Mouse (Mus musculus) v-Abl transformed pro-B cells (cell line): ENCODE results near the gene Treml1.
"Not testable (repeated sequence)": the region's sequence is repeated elsewhere in the genome, so short reads cannot be mapped to it uniquely, and the experiment has no call there.

Experiments
- in situ Hi-C, 2 experiments: fragments of 400-800 bp; cut with MboI; formaldehyde crosslinking; loops; one replicate each; pipeline ENCODE4 v1.15.1; 2025; ENCODE audit not compliant: unreplicated experiment in 2 of 2

Treml1 gene

DNA sequence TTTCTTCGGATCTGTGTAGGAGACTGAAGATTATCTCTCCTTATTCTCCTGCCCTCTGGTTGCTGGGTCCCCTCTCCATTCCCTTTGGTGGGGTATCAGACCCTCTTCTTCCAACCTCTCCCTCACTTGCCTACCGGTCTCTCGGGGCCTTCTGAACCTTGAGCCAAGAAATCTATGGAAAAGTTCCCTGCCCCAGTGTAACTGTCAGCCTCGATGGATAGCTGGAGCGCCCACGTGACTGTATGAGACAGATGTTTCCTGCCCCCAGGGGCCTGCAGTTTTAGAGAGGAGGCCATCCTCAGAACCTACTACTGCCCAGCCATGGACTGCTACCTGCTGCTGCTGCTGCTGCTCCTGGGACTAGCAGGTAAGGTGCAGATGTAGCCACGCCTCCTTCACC is at the start of gene Treml1:
Gene Treml1, plus strand, starts transcription at position 301 of the 400 bp plus-strand sequence.
- in situ Hi-C loops, result no loop called here

DNA sequence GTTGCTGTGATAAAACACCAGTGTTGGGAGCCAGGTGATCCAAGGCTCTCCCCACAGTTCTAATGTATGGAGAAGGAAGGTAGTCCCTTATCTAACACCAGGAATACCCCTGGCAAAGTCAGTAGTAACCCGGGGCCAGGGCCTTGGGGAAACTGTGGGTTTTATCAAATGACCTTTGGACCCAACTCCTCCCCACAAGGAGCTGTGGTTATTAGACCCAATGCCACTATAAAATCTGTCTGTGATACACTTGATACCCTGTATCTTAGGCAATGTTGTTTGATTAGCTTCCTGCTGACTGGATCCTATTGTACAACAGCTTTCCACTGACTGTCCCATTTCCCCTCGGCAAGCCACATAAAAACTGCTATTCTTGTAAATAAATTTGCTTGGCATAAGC is 47.6 kb upstream of the Treml1 start:
- in situ Hi-C loops, result no loop called here

DNA sequence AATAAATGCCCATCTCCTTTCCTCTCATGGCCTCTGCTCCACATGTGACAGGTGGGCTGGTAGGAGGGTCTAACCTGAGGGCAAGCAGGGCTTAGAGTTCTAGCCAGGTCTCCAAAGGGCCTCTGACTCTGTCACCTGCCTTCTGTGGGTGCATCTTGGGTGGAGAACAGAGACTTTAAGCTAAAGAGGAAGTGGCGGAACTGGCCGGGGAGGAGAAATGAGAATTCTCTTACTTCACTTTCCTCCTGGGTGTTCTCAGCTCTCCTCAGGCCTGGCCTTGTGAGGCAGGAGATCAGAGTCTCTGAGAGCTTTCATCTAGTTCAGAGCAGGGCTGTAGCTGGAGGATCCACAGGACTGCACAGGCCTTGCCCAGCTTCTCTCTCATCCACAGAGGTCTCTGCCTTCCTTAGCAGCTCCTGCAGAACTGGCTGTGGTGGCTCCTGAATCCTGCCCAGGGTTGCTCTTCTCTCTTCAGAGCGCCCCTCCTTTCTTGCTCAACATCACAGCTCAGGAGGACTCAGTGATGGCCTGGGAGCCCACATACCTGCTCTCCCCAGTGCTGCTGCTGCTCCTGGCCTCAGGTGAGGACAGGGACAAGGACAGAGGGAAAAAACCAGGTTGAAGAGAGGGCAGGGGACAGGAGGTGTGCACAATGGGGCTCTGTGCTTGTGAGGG is 43.7 kb upstream of the Treml1 start, which contains the start of gene B430306N03Rik:
Gene B430306N03Rik, plus strand, starts transcription at position 237 of the 675 bp plus-strand sequence.
- in situ Hi-C loops, result not testable (repeated sequence)

DNA sequence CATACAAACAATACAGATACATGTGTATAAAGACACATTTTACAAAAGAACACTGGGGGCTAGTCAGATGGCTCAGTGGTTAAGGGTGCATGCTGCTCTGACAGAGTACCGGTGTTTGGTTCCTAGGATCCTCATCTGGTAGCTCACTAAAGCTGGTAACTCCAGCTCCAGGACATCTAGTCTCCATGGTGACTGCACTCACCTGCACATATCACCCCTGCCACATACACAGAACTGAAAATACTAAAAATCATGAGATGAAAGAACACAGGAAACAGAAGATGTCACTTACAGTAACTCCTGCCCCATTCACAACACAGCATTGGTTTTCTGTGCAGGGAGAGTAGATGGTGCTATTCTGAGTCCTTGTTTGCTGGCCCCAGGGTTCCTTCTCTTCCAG is 41.0 kb upstream of the Treml1 start:
- in situ Hi-C loops, result no loop called here

DNA sequence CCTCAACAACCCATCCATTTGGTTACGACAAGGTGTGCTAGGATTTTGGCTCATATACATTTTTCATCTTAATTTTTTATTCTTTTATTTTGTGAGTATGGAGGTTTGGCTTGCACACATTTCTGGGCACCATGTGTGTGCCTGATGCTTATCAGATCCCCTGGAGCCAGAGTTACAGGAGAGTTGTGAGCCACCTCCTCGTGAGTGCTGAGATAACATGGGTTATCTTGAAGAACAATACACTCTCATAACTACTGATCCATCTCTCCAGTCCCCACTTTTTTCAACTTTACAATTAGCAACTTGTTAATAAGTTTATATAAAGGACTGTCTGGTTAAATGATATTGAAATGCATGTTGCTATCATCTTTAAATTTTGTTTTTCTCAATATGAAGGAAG is 38.4 kb upstream of the Treml1 start:
- in situ Hi-C loops, result no loop called here

DNA sequence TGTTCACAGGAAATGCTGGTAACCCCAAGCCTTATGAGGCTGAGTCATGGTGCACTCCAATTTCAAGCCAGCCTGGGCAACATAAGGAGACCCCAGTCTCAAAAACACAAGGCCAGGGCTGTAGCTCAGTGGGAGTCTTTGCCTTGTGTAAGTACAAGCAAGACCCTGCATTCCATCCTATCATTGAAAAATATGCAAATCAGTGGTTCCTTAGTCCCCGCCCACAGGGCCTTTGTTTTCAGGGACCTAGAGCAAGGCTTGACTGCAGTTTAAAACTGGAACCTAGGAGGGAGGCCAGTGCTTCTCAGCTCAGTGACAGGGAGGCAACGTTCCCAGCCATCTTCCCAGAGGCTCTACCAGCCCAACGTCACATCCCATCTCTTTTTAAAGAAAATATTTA is 36.5 kb upstream of the Treml1 start:
- in situ Hi-C loops, result no loop called here

DNA sequence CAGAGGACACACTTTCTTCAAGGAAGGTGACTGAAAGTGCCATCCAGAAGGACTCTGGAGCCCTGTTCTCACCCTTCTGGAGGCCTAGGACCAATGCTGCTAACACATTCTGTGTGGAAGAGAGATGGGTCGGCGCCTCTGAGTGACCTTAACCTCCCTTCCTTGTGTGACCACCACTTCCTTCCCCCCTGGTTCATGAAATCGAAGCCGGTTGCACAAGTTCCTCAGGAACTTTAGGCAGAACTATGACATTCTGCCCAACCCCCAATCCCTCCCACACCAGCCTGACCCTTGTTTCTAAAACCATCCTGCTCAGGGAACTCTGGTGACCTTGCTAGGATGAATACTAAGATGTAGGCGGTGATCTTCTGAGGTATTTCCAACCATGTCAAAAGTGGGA is 35.5 kb upstream of the Treml1 start:
- in situ Hi-C loops, result no loop called here

DNA sequence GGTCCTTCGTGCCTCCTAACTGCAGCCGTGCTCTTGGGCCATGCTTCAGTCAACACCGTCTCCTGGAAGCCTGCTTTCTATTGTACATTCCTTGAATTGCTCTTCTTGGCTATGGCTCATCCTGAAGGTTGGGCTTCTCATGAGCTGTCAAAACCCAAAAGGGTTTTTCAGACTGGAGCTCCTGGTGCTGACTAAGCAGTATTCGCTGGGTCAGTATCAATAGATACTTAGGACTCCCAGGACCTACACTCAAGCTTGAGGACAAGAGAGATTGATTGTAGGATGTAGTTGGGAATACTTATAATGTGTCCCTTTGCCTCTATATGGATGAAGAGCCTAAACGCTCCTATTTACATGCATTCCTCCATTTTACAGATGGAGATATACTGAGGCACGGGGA is 34.6 kb upstream of the Treml1 start:
- in situ Hi-C loops, result loop anchor here in 1 of 2 experiments (25.0 kb wide), 1 partner anchor 413 kb away; the partner anchor contains the start of gene Foxp4

DNA sequence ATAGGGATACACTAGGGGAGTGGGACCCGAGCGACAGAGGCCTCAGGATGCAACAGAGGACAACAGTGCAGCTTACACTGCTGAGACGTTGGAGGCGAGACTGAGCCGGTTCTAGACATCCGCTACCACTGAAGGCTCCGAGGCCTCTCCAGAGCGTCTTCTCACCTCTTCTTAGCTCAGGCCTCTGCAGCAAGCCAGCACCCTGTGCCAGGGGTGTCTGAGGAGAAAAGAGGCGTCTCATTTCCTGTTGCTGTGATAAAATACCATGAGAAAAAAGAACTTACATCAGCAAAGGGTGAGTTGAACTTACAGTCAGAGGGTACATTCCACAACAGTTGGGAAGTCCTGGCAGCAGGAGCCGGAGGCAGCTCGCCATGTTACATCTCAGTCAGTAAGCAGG is 34.1 kb upstream of the Treml1 start:
- in situ Hi-C loops, result loop anchor here in 1 of 2 experiments (25.0 kb wide), 1 partner anchor 413 kb away; the partner anchor contains the start of gene Foxp4

DNA sequence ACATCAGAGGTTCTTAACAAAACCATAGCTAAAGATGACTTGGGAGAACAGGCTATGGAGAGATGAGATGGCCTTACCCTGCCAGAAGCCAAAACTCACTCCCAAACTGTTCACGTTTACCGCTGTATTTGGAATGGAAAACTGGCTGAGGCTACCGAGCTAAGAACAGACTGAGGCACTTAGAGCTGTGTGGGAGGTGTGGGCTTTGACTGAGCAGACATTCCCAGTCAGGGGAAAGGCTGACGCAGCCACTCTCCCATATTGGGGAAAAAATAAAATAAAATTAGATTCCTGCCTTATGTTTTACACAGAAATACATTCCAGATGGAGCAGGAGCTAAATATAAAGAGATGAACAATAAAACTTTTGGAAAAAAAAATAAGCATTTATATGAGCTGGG is 33.1 kb upstream of the Treml1 start:
- in situ Hi-C loops, result loop anchor here in 1 of 2 experiments (25.0 kb wide), 1 partner anchor 414 kb away; the partner anchor contains the start of gene Foxp4

DNA sequence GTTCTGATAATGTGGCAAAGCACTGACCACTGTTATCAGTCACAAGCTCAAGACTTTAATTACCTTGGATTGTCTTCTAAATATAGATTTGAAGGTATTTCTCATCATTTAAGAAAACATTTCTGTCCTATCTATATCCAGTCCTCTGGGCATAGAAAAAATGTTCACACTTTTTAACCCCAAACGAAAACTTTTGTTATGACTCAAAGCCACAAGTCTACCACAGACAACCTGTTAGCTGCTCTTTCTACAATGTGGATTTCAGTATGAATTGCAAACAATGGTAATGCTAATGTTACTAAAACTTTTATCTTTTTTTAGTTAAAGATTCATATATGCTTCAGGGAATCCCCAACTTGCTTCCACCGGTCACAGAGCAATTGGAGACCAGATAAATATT is 27.2 kb upstream of the Treml1 start:
- in situ Hi-C loops, result loop anchor here (5.0 to 25.0 kb wide), 2 partner anchors 40 to 420 kb away; partner anchors contain the start of gene Foxp4 (in 1 of the 2)

DNA sequence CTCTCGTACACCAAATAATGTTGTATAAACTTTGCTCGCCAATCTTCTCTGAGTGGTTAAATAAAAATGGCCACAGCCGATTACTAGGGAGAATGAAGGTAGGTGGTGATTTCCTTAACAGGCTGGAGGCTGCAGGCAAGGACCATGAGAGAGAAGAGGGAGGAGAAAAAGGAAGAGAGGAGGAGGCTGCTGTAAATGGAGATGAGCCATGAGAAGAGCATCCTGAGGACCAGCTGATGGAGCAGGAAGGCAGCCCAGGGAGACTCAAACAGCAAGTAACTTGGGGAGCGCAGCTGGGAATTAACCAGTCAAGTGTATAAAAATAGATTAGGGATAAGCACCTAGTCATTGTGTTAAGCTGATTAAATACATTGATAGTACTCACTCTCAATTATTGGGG is 25.5 kb upstream of the Treml1 start:
- in situ Hi-C loops, result loop anchor here (5.0 to 25.0 kb wide), 2 partner anchors 42 to 422 kb away; partner anchors contain the start of gene Foxp4 (in 1 of the 2)

DNA sequence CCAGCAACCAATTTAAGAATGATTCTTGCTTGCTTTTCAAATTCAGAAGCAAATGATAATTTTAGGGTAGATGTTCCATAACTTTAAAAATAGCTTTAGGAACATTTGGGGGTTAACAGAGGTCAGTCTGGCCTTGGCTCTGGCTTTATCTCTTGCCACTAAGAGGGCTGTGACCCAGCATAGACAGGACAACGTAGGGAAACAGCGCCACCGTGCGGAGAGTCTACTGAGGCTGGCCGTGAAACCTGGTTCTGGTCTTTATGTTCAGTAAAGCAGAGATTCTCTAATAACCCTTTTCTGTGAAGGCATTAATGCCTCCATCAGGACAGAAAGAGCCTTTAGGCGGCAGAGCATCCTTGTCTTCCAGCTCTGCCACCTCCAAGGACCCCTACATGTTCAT is 22.9 kb upstream of the Treml1 start:
- in situ Hi-C loops, result loop anchor here (5.0 to 25.0 kb wide), 6 partner anchors 60 to 545 kb away; partner anchors contain the start of gene Foxp4 (in 1 of the 2)

DNA sequence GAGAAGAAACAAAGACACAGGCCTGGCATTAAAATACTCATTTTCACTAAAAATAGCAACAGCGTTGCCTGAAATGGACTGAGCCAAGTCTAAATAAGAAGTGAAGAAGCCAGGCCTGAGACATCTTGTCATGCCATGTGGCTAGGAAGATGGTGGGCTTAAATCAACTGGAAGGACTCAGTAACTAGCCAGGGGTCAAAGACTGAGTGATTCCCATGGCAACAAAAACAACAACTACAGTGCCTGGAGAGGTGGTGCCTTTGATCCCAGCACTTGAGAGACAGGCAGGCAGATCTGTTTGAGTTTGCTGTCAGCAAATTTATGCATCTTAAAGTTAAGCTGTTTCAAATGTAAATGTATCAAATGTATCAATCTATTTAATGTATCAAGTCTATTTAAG is 19.4 kb upstream of the Treml1 start:
- in situ Hi-C loops, result loop anchor here in 1 of 2 experiments (25.0 kb wide), 1 partner anchor 428 kb away; the partner anchor contains the start of gene Foxp4

DNA sequence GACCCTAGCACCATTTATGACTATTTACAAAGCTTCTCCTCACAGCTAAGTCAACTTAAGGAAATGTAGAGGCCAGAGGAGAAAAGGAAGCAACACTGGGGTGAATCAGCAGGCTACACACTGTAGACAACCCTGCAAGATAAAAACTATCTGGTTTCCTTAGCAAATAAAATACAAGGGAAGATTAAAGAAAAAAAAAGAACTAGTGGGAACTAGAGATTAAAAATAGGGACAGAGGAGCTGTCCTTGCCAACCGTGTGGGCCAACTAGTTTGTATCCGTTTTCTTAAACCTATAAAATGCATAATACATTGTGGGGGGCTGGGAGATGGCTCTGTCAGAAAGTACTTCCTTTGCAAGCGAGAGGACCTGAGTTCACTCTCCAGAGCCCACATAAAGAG is 17.8 kb upstream of the Treml1 start:
- in situ Hi-C loops, result loop anchor here in 1 of 2 experiments (25.0 kb wide), 1 partner anchor 430 kb away; the partner anchor contains the start of gene Foxp4

DNA sequence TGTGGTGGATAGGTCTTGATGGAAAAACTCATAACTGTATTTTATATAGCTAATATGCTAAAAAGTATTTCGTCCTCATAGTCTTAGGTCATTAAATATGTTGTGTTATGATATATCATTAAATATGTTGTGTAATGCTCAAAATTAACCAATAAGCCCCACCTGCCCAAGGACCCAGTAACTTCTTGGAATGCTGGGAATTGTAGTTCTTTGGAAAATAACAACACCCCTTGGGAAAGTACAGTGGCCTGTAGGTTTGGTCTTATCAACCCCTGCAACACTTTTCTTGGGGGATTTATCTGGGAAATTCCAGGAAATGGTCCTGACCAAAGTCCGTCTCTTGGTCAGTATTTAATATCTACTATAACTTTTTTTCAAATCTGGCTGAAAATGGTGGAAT is 16.7 kb upstream of the Treml1 start:
- in situ Hi-C loops, result loop anchor here in 1 of 2 experiments (25.0 kb wide), 1 partner anchor 431 kb away; the partner anchor contains the start of gene Foxp4

DNA sequence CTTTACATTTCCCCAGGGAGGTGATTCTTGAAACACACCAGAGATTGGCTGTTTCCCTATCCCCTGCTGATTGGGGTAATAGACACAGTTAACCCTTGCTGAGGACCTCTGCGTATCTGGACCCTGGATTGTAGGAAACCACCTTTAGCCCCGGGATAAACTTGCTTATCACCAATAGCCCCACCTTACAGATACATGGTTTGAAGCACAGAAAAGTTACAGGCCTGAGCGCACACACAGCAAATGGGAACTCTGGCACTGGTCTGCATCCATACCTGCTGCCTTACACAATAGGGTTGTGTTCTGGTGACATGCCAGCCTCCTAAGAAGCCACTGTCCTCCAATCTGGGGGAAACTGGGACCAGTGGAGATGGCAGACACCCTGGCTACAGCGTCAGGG is 13.9 kb upstream of the Treml1 start:
- in situ Hi-C loops, result loop anchor here in 1 of 2 experiments (25.0 kb wide), 1 partner anchor 434 kb away; the partner anchor contains the start of gene Foxp4

DNA sequence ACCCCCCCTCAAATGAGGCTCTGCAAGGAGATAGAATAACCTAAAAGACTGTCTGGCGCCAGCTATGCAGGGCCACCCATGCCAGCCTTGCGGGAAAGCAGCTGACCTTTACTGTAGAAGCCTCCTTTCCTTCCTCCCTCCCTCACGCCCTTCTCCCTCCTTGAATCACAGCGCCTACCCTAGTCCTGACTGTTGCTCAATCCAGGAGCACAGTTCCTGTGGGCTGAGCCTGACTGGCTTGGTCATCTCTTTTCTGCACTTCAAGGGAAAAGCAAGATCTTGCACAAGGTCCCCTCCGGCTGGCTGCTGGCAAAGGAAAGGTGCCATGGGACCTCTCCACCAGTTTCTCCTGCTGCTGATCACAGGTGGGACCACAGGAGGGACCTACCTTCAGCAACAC is 13.5 kb upstream of the Treml1 start, which contains the start of gene Trem2:
Gene Trem2, plus strand, starts transcription at position 171 of the 400 bp plus-strand sequence.
- in situ Hi-C loops, result loop anchor here in 1 of 2 experiments (25.0 kb wide), 1 partner anchor 434 kb away; the partner anchor contains the start of gene Foxp4

DNA sequence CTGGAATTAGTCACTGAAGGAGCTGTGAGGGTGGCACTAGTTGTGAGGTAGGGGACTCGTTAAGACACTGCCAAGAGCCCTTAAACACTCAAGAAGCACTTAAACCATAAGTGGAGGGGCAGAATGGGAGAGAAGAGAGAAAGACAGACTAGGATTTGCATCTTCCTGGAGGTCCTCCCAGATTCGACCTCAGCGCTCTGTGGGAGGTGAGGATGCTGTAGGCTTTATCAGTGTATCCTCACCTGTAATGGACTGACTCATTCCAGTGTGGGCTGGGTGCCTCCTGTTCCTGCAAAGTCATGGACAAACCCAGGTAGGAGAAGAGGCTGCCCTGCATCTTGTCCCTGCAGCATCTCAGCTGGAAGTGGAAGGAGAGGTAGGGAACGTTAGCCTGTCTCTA is 12.9 kb upstream of the Treml1 start:
- in situ Hi-C loops, result loop anchor here in 1 of 2 experiments (25.0 kb wide), 1 partner anchor 435 kb away; the partner anchor contains the start of gene Foxp4

DNA sequence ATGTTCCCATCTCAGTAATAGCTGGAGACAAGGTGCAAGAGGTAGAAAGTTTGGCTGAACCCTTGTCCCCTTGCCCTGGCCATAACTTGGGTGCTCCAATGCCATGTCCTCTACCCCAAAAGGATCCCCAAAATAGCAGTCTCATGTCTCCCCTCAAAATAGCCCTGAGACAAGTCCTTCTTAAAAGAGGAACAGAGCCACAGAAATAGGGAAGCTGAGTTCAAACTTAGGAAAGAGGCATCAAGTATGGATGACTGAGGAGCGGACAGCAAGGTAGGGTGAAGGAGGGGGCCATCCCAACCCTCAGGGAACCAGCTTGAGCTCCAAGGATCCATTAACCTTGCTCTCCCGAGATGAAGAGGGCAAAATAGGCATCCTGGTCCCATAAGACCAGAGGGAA is 12.4 kb upstream of the Treml1 start:
- in situ Hi-C loops, result loop anchor here in 1 of 2 experiments (25.0 kb wide), 1 partner anchor 435 kb away; the partner anchor contains the start of gene Foxp4

DNA sequence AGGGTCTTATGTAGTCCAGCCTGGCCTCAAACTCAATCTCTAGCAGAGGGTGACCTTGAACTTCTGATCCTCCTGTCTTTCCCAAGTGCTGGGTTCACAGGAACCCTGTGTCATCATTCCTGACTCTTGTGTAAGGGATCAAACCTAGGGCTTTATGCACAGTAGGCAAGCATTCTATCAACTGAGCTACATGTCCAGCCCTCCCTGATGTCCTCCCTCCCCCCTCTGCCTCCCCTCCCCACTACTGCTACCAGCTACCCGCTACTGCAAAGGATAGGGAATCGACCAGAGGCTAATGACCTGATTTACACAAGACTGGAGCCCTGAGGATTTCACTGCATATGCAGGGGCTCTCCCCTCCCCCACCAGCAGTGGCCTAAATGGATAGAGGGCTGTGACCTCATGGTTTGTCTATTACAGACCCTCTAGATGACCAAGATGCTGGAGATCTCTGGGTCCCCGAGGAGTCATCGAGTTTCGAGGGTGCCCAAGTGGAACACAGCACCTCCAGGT is 9.0 kb upstream of the Treml1 start:
- in situ Hi-C loops, result no loop called here
